Mouse (Mus musculus) hindbrain, embryonic 15.5 days (tissue): ENCODE results near the gene Myb. TPM values are rescaled to one million over a fixed set of nuclear protein-coding genes. Genes with fewer than 3 reads are reported as not detected.

Source experiments
- ATAC-seq: fragments of 200-750 bp; cut with Nextera tagmentation; 2 replicates; pipeline ENCODE4 v1.8.0; 2017; ENCODE audit warnings: low read depth, moderate number of reproducible peaks, moderate TSS enrichment; ENCODE audit not compliant: low FRiP score
- H3K27ac ChIP-seq: fragments of 300-500 bp; sonication (generic); replicated peaks from 2 replicates; pipeline ENCODE4 v1.5.1; 2015; ENCODE audit warnings: mild to moderate bottlenecking, inconsistent platforms
- H3K27me3 ChIP-seq: fragments of 300-500 bp; sonication (generic); 2 replicates; pipeline ENCODE4 v1.6.1; 2015; ENCODE audit warnings: control low read depth, inconsistent platforms
- H3K36me3 ChIP-seq: fragments of 300-500 bp; sonication (generic); 2 replicates; pipeline ENCODE4 v1.6.1; 2015; ENCODE audit warnings: control low read depth, inconsistent platforms
- H3K4me1 ChIP-seq: fragments of 300-500 bp; sonication (generic); replicated peaks from 2 replicates; pipeline ENCODE4 v1.6.1; 2015; ENCODE audit warnings: control low read depth, inconsistent platforms
- H3K4me2 ChIP-seq: fragments of 300-500 bp; sonication (generic); 2 replicates; pipeline ENCODE4 v1.6.1; 2015; ENCODE audit warnings: moderate library complexity, mild to moderate bottlenecking, inconsistent platforms
- H3K4me3 ChIP-seq: fragments of 300-500 bp; sonication (generic); 2 replicates; pipeline ENCODE4 v1.5.1; 2015; ENCODE audit warnings: mild to moderate bottlenecking, inconsistent platforms
- H3K9ac ChIP-seq: fragments of 300-500 bp; sonication (generic); 2 replicates; pipeline ENCODE4 v1.6.1; 2015; ENCODE audit warnings: inconsistent platforms
- H3K9me3 ChIP-seq: fragments of 300-500 bp; sonication (generic); 2 replicates; pipeline ENCODE4 v1.6.1; 2016; ENCODE audit warnings: control low read depth, inconsistent platforms
- WGBS: fragments of 180-500 bp; shearing (Covaris S2); methylation state at CpG from one replicate; pipeline ENCODE4 v1.1.7; 2015; 5-methylcytosine and 5-hydroxymethylcytosine counted together
- polyA plus RNA-seq: library from polyadenylated mRNA; unstranded; fragments of >200 nt; fragmentation: Nextera tagmentation; extraction: Ambion mirVana; gene quantifications from 2 replicates; pipeline ENCODE4 v1.2.1, GENCODE M21; 2015

Myb gene
- polyA plus RNA-seq: 2.9 and 3.5 TPM in 2 replicates

DNA sequence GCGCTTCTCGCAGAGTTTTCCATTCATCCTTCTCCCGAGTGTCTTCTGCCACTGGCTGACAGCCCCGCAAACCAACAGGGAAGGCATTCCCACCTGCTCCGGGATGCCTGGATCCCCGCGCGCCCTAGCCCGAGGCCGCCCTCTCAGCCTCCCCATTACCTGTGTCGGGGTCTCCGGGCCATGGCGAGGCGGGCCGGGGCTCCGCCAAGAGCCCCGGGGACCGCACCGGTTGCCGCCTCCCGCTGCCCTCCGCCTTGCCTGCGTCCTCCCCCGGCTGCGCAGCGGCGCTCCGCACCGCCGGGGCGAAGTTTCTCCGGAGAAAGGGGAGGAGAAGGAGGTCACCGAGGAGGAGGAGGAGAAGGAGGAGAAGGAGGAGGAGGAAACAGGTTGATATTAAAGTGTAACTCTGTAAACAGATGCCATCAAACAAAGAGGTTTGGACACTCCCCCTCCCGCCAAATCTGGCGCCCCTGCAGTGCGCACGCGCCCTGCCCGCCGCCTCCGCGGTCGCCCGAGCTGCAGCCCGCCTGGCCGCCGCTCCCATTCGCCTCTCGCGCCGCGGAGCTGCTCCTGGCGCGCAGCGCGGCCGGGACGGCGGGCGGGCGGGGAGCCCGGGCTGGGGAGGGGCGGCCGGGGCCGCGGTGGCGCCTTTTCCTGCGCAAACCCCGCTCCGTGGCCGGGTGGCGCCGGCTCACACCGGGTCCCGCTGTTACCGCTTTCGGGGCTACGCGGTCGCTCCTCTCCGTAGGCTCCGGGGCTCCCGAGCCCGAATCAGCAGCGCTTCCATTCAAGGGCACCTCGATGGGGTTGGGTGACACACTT is at the start of gene Myb:
TSS of gene Myb (minus strand) at position 448 of the 822 bp plus-strand sequence.
- Histone ChIP-seq H3K27me3 (peaks cover 30% of the 10 kb centered on the region), H3K9ac (peak within 1 kb of the TSS; percentile 74), H3K4me3 (peak within 1 kb of the TSS; percentile 84), H3K27ac (peak within 1 kb of the TSS; percentile 68), H3K9me3 (no peaks in the 10 kb centered on the region), H3K36me3 (no peaks in the 10 kb centered on the region), H3K4me2 (peak within 1 kb of the TSS; percentile 99), H3K4me1 (peaks cover 30% of the 10 kb centered on the region)
- ATAC-seq: peak; percentile 85
- under 1% methylated on average over 84 of the region's 86 CpGs for WGBS

DNA sequence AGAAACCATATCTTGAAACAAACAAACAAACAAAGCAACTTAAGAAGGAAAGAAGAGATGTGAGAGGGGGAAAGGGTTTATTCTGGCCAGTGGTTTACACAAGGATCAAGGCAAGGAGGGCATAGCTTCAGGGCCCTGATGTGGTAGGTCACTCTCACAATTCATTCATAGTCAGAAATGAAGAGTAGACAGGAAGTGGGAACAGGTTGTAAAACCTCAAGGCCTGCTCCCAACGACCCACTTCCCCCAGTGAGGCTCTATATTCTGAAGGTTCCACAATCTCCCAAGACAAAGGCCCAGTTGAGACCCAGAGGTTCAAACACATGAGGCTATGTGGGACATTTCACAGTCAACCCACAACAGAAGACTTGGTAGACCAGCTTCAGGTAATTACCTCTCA is 46.6 kb upstream of the Myb start:
- Histone ChIP-seq H3K9ac (no peak overlapping the region), H3K36me3 (no peaks in the 10 kb centered on the region), H3K4me1 (no peaks in the 10 kb centered on the region), H3K27ac (no peak overlapping the region), H3K9me3 (no peaks in the 10 kb centered on the region), H3K27me3 (no peaks in the 10 kb centered on the region), H3K4me2 (no peak overlapping the region), H3K4me3 (no peak overlapping the region)
- WGBS: 84% methylated on average over 1 of the region's 1 CpGs
- no peak for ATAC-seq

DNA sequence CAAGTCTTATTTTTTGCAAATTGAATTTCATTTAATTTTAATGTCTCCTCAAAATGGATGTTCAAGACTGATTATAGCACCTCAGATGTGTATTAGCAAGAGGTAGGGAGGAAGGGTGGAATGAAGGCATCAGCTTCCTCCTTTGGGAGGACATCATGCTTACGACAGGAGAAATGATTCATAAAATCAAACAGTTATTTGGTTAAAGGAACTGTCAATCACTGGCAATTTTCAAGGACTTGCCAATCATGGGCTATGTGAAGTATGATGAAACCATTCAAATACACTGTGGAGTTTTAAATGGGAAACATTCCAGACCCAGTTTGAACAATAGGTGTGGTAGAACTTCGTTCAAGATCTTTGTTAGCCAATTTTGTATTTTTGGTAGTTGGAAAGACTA is 45.4 kb upstream of the Myb start:
- Histone ChIP-seq H3K9ac (no peak overlapping the region), H3K36me3 (no peaks in the 10 kb centered on the region), H3K4me2 (no peak overlapping the region), H3K9me3 (no peaks in the 10 kb centered on the region), H3K4me1 (no peaks in the 10 kb centered on the region), H3K4me3 (no peak overlapping the region), H3K27ac (no peak overlapping the region), H3K27me3 (no peaks in the 10 kb centered on the region)
- 80% methylated on average over 2 of the region's 2 CpGs for WGBS
- ATAC-seq: no peak

DNA sequence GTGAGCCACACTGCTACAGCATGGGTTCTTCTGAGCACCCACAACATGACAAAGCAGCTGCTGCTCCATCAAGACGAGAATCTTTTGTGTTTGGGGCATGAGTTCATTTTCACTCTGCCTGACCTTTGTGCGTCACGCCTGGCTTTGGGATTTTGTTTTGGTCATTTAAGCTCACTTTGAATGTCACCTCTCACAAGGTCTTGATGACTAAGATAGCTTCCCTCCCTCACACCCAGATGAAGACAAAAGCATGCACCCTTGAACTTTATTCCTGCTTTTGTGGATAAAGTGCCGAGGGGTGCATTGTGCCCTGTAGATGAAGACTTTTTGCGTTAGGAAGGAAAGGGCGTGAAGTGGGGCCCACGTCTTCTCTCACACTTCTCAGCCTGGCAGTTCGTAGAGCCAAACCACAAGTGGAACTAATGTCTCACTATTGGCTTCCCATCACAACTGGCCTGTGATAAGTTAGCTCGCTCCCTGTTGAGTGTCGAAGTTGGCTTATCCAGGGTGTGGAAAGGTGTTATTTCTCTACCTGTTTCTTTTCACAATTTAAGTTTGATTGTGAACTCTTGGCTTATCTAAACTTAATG is 43.8 kb upstream of the Myb start:
- ATAC-seq: no peak

DNA sequence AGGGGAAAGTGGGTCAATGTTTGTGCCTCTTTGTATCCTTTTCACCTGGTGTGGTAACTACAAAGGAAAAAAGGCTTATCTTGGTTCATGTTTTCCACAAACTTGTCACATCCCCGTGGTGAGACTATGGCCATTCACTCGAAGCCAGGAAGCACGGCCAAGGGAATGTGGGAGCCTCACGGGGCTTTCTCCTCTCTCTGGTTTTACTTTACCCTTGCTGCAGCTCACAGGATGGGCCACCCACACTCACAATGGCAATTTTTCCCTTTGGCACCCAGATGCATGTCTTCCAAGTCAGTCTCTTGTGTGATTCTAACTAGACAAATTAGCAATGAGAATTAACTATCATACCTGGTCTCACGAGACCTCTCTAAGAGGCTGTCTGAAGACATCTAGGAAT is 43.1 kb upstream of the Myb start:
- Histone ChIP-seq H3K27me3 (no peaks in the 10 kb centered on the region), H3K4me1 (no peaks in the 10 kb centered on the region), H3K9me3 (no peaks in the 10 kb centered on the region), H3K4me3 (no peak overlapping the region), H3K36me3 (no peaks in the 10 kb centered on the region), H3K27ac (no peak overlapping the region), H3K4me2 (no peak overlapping the region), H3K9ac (no peak overlapping the region)
- 90% methylated on average over 5 of the region's 5 CpGs for WGBS
- no peak for ATAC-seq

More for the DNA sequence above, 43.8 kb upstream of the Myb start:
- no peaks in the 10 kb centered on the region for H3K4me1 ChIP-seq
- no peak overlapping the region for H3K27ac ChIP-seq
- no peaks in the 10 kb centered on the region for H3K9me3 ChIP-seq
- H3K4me3 ChIP-seq: no peak overlapping the region
- 66% methylated on average over 10 of the region's 10 CpGs for WGBS
- H3K4me2 ChIP-seq: no peak overlapping the region
- H3K36me3 ChIP-seq: no peaks in the 10 kb centered on the region
- no peaks in the 10 kb centered on the region for H3K27me3 ChIP-seq
- H3K9ac ChIP-seq: no peak overlapping the region

DNA sequence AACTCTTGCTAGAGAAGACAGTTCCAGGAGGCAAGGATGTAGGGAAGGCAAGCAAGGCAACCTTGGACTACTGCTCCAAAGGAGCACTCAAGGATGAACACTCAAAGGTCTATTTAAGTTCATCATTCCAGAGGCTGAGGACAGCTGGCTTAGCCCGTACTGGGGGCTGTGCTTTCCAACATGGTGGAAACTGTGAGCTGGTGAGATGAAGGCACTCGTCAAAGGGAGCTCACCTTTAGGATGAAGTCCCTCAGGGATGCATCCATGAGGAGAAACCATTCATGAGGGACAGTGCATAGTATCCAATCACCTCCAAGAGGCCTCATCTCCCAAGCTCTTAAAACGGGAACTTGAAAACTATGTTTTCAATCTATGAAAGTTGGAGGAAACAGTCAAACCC is 42.7 kb upstream of the Myb start:
- Histone ChIP-seq H3K4me1 (no peaks in the 10 kb centered on the region), H3K4me3 (no peak overlapping the region), H3K9ac (no peak overlapping the region), H3K27me3 (no peaks in the 10 kb centered on the region), H3K9me3 (no peaks in the 10 kb centered on the region), H3K36me3 (no peaks in the 10 kb centered on the region), H3K27ac (no peak overlapping the region), H3K4me2 (no peak overlapping the region)
- 93% methylated on average over 3 of the region's 3 CpGs for WGBS
- no peak for ATAC-seq

DNA sequence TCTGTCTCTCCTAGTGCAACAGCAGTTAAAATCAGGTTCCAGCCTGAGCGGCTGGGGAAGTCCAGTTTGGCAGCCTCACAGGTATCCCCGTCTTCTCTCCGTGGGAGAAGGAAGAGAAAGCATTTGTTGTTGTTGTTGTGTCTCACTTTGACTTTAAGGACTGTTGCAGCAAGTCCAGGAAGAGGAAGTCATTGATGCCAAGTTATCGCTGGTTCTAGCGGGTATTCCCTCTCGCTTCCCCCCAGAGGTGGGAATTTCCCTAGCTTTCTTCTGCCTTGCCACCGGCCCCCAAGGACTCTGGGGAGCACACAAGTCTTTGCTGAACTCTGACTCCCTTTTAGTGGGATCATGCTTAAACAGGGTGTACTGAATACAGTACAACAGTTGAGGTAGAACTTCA is 40.0 kb upstream of the Myb start:
- H3K9ac ChIP-seq: no peak overlapping the region
- H3K27ac ChIP-seq: no peak overlapping the region
- whole genome bisulfite sequencing: 77% methylated on average over 7 of the region's 7 CpGs
- H3K4me3 ChIP-seq: no peak overlapping the region
- no peaks in the 10 kb centered on the region for H3K27me3 ChIP-seq
- H3K9me3 ChIP-seq: no peaks in the 10 kb centered on the region
- H3K4me2 ChIP-seq: no peak overlapping the region
- H3K4me1 ChIP-seq: no peaks in the 10 kb centered on the region
- no peaks in the 10 kb centered on the region for H3K36me3 ChIP-seq
- no peak for ATAC-seq

DNA sequence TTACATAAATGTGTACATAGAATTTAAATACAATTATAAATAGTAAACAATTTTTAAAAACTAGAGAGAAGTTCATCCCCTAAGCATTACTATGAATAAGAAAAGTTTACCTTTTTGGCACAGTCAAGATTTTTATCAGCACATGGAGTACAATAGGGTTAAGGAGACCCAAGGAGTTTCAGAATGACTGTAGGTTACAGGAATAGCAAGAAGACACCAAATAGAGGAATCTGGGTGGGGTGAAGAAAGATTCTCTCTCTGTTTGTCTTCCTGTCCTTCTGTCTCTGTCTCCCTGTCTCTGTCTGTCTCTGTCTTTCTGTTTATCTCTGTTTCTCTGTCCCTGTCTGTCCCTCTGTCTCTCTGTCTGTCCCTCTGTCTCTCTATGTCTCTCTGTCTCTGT is 39.5 kb upstream of the Myb start:
- H3K4me1 ChIP-seq: no peaks in the 10 kb centered on the region
- H3K27ac ChIP-seq: no peak overlapping the region
- H3K4me3 ChIP-seq: no peak overlapping the region
- no peak overlapping the region for H3K9ac ChIP-seq
- no peaks in the 10 kb centered on the region for H3K36me3 ChIP-seq
- H3K27me3 ChIP-seq: no peaks in the 10 kb centered on the region
- ATAC-seq: no peak
- H3K9me3 ChIP-seq: no peaks in the 10 kb centered on the region
- H3K4me2 ChIP-seq: no peak overlapping the region

DNA sequence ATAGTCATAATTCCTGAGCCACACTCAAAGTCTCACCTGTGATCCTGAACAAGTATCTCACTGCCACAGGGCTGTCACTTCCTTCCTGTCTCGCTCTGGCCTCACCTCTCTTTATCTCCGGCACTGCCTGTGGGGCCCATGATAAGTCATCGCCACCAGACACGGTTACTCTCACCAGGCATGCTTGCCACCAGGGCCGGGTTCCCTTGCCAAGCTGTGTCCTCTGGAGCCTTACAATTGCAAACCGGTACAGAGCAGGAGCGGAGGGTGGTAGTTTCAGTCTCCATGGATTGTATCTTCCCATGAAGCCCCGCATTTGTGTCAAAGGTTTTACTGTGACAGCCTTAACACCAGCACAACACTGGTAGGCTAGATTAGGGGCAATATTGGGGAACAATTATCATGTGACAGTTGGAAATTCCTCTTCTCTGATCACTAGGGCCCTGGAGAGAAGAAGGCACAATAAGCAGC is 35.9 kb upstream of the Myb start:
- no peak for ATAC-seq
- no peak overlapping the region for H3K4me2 ChIP-seq
- WGBS: 93% methylated on average over 8 of the region's 8 CpGs
- no peaks in the 10 kb centered on the region for H3K36me3 ChIP-seq
- no peaks in the 10 kb centered on the region for H3K9me3 ChIP-seq
- no peak overlapping the region for H3K27ac ChIP-seq
- H3K4me1 ChIP-seq: no peaks in the 10 kb centered on the region
- H3K27me3 ChIP-seq: no peaks in the 10 kb centered on the region
- no peak overlapping the region for H3K9ac ChIP-seq
- no peak overlapping the region for H3K4me3 ChIP-seq

DNA sequence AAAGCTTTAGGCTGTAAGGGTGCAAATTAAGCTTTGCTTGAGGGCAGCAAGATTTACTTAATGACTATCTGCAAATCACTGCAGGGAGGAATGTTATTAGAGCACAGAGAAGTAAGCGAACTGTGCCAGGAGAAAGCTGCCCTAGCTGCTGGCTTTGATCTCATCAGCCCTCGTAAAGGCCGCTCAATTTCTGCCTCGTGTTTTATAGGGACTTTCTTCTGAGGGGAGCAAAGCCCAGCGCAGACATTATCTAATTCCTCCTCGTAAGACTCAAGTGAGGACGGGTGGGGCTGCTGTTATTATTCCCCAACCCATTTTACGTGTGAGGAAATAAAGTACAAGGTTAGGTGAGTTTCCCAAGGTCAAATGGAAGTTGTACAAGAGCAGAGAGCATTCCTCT is 34.8 kb upstream of the Myb start:
- no peak overlapping the region for H3K9ac ChIP-seq
- H3K36me3 ChIP-seq: no peaks in the 10 kb centered on the region
- H3K4me2 ChIP-seq: no peak overlapping the region
- no peaks in the 10 kb centered on the region for H3K9me3 ChIP-seq
- no peaks in the 10 kb centered on the region for H3K27me3 ChIP-seq
- no peak overlapping the region for H3K27ac ChIP-seq
- no peak overlapping the region for H3K4me3 ChIP-seq
- H3K4me1 ChIP-seq: no peaks in the 10 kb centered on the region
- 68% methylated on average over 8 of the region's 8 CpGs for WGBS
- no peak for ATAC-seq

DNA sequence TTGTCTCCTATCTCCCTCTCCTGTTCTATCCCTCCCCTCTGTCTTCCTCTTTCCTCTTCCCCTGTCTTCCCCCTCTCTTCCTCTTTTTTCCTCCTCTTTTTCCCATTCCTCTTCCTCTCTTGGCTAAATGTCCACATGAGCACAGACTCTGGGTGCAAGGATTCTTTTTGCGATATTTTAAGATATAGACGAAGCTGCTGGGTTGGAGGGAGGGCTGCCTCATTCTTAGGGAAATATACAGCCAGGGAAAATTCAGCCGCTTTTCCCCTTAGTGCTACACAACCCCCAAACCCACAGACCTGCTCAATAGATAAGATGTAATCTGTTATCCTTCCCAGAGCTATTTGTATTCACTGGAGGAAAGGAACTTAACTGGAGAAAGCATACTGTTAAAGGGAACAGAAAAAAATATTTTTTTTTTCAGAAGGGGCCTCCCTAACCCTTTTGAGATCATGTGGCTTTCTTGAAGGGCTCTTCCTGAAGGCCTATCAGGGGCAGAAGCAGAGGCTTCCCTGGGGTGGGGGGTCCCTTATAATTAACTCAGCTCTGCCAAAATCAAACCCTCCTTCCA is 33.2 kb upstream of the Myb start:
- no peak overlapping the region for H3K4me2 ChIP-seq
- no peak for ATAC-seq
- WGBS: 60% methylated on average over 3 of the region's 3 CpGs
- no peaks in the 10 kb centered on the region for H3K27me3 ChIP-seq
- no peak overlapping the region for H3K27ac ChIP-seq
- H3K36me3 ChIP-seq: no peaks in the 10 kb centered on the region
- no peak overlapping the region for H3K9ac ChIP-seq
- no peaks in the 10 kb centered on the region for H3K9me3 ChIP-seq
- no peaks in the 10 kb centered on the region for H3K4me1 ChIP-seq
- H3K4me3 ChIP-seq: no peak overlapping the region

DNA sequence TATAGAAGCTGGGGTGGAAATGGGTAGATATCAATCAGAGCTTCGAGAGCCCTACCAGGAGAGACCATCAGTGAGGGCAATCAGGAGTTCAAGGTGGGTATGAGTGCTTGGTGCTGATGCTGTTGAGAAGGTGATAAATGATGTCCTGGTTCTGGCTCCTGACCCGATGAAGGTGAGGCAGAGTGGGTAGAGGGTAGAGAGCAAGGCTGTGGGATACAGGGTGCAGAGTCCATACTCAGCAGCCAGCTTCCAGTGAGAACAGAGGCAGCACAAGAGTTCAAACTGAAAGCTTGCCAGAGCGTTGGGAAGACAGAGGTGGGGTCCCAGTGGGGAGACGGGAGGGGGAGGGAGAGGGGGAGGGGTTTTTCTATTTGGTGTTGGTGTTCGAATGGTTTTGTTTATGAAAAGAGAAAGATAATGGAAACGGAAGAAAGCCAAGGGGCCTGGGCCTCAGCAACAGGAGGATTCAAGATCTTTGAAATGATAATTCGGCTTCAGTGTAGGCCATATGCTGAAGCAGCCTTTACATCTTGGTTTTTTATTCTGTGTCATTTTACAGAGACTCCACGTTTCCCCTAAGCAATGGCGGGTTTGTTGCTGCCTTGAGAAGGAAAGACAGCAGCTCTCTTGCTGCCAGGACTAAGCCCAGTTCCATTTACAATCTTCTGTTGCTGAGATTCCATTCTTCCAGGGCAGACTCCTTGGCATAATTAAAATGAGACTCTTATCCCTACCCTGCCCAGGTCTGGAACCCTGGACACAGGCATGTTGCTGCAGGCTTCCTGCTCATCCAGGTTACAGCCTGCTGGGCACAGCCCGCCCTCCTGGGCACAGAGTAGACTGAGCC is 32.5 kb upstream of the Myb start:
- Histone ChIP-seq H3K36me3 (no peaks in the 10 kb centered on the region), H3K4me3 (no peak overlapping the region), H3K9me3 (no peaks in the 10 kb centered on the region), H3K9ac (no peak overlapping the region), H3K4me1 (no peaks in the 10 kb centered on the region), H3K27ac (no peak overlapping the region), H3K27me3 (no peaks in the 10 kb centered on the region), H3K4me2 (no peak overlapping the region)
- ATAC-seq: no peak
- 31% methylated on average over 10 of the region's 10 CpGs for WGBS
